Mouse (Mus musculus) spleen, adult 2 months (tissue): ENCODE measurements around the gene Bclaf1.

Experiments
- CTCF ChIP-seq: fragments of 200-500 bp; IDR thresholded peaks from 2 replicates; pipeline ENCODE4 v1.5.1; 2011; ENCODE audit warnings: mild to moderate bottlenecking, inconsistent platforms; ENCODE audit not compliant: insufficient read depth, insufficient read length, insufficient replicate concordance; ENCODE audit errors: extremely low read depth
- POLR2A ChIP-seq: fragments of 200-500 bp; IDR thresholded peaks from 2 replicates; pipeline ENCODE4 v1.6.1; 2011; ENCODE audit warnings: low read depth, low read length, inconsistent platforms

DNA sequence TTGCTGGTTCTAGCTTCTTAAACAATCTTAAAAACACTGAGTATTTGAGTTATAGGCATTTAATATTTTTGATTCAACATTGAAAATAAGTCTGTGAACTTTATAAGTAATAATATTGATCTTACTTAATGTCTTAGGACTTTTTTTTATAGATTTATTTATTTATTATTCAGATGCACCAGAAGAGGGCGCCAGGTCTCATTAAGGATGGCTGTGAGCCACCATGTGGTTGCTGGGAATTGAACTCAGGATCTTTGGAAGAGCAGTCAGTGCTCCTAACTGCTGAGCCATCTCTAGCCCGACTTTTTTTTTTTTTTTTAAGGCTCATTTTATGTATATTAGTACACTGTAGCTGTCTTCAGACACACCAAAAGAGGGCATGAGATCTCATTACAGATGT is 2.5 kb downstream of the Bclaf1 start:
- TF ChIP-seq POLR2A, result no peak
- TF ChIP-seq CTCF, result no peak
